Mouse (Mus musculus) brain, embryonic 14.5 days (tissue): ENCODE data around the gene Bpifa2.

Experiments
- CTCF ChIP-seq: fragments of 200-500 bp; IDR thresholded peaks from 2 replicates; pipeline ENCODE4 v1.5.1; 2012; ENCODE audit warnings: inconsistent platforms, mild to moderate bottlenecking, moderate library complexity, borderline replicate concordance; ENCODE audit not compliant: insufficient read depth, insufficient read length; ENCODE audit errors: extremely low read depth
- POLR2A ChIP-seq: fragments of 200-500 bp; IDR thresholded peaks from 2 replicates; pipeline ENCODE4 v1.6.1; 2012; ENCODE audit warnings: mild to moderate bottlenecking, inconsistent platforms, borderline replicate concordance; ENCODE audit not compliant: poor library complexity, insufficient read depth, insufficient read length, severe bottlenecking; ENCODE audit errors: extremely low read depth

- TF ChIP-seq CTCF (no peak), POLR2A (no peak)
These were observed 7.6 kb upstream of the Bpifa2 start for GRCm38 (mm10) chr2:154000501-154000900.
